Mouse (Mus musculus): ENCODE data around the gene Agps.
A peak's percentile ranks its signal among the peaks of the same experiment; 100 is the strongest.

The Agps gene

GRCm38 (mm10) chr2:75830233-75830632 is 1.7 kb upstream of the Agps start:
- no peak for DNase-seq

DNA sequence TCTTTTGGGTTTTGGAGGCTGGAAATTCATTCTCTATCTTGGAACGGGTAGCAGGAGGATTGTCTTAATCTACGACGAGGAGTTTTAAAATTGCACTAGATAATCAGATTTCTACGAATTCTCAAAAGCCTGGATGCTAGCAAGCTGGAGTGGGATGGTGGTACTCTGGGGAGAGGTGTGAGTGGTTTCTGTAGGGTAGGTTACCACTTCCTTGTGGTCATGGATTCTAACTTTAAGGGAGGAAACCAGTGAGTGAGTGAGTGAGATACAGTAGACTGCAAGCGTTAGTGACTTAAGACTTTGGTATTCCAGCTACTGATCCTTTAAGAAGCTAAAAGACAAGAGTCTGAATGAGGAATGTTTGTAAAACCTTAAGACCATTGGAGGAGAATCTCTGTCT is 804 bp downstream of the Agps start:
- DNase-seq, result no peak

DNA sequence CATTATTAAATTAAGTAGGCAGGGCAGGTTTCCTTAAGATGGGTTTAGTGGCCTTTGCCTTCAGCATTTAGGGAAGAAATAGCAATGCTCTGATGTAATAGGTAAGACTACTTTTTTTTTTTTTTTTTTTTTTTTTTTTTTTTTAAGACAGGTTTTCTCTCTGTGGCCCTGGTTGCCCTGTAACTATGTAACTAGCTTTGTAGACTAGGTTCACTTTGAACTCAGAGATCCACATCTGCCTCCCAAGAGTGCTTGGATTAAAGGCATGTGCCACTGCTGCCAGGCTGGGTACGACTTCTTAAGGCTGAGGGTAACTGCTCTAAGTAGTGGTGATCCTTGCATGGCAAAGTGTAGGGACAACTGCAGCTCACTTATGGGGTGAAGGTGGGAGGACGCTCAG is 2.5 kb downstream of the Agps start:
- DNase-seq, result no peak

- no peak for DNase-seq
Measured at GRCm38 (mm10) chr2:75842302-75842701, 10.3 kb downstream of the Agps start.

GRCm38 (mm10) chr2:75847708-75848107 is 15.7 kb downstream of the Agps start:
- no peak for DNase-seq

GRCm38 (mm10) chr2:75852483-75852882 is 20.5 kb downstream of the Agps start:
- DNase-seq, result no peak

DNA sequence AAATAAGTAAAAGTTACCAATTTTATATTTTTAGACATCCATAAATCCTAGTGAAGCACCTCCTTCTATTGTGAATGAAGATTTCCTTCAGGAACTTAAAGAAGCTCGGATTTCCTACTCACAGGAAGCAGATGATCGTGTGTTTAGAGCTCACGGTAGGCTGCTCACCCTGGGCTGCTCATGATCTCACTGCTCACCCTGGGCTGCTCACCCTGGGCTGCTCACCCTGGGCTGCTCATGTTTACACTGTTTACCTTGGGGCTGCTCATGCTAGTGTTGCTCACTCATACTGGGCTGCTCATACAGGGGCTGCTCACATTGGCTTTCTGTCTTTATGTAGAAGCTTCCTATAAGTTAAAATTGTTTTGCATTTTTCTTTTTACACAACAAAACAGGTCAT is 22.2 kb downstream of the Agps start:
- DNase-seq, result no peak

DNA sequence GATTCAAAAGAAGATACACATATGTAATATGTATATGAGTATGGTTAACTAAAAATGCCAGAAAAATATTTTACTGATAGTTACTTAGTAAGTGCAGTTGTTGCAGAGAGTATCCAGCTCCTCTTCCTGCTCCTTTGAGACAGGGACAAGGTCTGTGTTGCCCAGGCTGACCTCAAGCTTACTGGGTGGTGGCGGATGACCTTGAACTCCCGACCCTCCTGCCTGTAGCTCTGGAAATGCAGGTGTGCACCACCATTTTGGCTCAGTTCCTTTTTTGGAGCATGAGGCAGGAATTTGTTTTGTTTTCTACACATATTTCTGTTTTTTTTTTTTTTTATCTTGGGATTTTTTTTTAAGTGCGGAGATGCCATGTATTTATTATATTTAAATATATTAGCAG is 29.1 kb downstream of the Agps start:
- no peak for DNase-seq

- DNase-seq, result no peak
Measured at GRCm38 (mm10) chr2:75869604-75870003, 37.6 kb downstream of the Agps start.

DNA sequence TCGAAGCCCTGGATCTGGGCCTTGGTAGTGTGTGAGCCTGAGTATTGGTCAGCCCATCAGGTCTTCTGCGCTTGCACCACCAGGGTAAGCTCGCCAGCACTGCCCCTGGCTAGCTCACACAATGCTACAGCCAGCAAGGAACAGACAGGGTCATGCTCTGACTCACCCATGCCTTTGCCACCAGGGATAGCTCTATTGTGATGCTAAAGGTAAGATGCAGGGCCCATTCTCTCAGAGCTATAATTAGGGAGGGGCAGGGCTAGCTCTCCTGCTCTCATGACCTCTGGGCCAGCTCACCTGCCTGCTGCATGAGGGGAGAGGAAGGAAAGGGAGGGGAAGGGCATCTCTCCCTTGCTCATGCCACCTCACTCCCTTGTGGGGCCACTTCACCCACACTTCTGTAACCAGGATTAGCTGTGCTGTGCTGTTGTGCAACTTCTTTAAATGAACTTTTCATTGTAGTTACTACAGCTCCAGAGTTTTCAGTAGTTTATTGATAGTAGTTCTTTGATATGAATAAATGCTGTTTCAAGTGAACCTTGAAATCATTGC is 42.1 kb downstream of the Agps start:
- no peak for DNase-seq

DNA sequence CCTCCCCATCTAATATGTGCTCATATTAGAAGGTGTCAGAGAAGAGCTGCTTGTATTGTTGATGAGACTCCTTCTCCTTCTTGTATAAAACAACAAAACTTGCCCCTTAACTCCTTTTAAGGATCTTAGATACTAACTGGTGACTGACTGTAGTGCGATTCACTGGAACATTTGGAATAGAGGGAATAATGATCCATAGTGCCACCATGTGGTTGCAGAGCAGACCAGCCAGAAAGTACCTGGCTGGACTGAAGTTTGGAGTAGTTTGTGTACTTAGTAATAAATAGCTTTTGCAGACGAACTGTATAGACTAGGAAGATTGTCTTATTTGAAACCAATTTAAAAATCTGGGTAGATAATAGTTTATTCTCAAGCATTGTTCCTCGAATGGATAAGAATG is 47.8 kb downstream of the Agps start:
- DNase-seq, result no peak

DNA sequence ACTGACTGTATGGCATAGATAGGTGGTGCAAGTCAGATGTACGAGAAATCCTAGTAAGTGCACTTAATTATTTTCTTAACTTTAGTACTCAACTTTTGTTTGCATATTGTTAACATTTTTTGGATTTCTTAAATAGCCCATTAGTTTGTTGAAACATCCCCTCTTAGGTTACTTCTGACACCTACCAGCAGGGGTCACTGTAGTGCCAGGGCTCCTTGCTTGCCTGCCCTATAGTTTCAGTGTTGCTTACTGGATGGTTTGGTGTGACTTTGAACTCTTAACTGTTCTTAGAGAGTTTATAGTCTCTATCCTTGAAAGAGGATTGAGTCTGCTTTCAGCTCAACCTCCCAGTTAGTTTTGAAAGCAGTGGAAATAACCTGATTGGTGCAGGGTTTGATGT is 51.6 kb downstream of the Agps start:
- DNase-seq, result peak; percentile 23

DNA sequence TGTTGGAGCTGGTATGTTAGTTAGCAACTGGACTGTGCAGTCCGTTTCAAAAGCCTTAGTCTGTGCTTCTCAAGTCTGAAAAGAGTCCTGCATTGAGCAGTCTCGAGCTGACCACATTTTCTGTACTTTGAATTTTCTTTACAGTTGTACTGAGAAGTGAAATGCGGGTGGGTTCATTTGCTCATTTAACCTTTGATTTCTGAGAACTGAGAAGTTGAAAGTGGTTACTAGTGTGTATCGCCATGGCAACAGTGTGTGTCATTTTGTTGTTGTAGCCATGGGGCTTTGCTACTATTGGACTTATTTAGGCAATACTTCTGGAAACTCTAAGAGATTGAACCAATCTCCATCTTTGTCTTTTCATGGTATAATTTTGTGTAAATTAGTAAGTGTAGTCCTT is 60.0 kb downstream of the Agps start:
- no peak for DNase-seq

DNA sequence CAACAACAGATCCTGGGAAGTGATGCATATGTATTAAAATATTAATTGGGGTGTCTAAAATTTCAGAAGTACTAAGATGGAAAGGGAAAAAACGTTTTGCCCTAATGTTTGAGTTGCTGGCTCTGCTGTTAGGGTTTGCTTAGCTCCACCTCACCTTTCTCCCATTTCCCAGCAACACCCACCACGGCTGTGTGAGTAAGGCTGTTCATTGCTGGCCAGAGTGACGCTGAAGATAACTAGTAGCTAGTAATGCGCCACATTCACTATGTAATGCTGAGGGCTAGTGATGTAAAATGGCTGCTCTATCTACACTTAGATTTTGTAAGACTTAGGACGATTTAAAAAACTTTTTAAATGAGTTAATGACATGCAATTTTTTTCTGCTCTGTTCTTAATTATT is 63.7 kb downstream of the Agps start:
- DNase-seq, result no peak

- DNase-seq, result no peak
Measured at GRCm38 (mm10) chr2:75900281-75900680, 68.3 kb downstream of the Agps start.

DNA sequence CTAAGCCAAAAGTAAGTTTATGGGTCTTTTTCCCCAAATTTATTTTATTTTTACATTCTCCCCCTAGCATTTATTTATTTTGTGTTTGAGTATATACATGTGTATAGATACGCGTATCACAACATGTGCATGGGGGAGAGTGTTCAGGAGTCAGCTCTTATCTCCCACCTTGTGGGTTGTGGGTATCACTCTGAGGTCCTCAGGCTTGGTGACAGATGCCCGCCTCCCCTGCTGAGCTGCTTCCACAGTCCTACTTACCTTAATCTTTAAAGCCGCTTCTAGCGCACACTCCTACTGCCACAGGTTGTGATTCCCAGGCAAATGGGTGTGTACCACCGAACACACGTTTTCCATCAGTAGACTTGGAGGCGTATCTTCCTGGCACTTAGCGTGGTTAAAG is 69.9 kb downstream of the Agps start:
- DNase-seq, result no peak

DNA sequence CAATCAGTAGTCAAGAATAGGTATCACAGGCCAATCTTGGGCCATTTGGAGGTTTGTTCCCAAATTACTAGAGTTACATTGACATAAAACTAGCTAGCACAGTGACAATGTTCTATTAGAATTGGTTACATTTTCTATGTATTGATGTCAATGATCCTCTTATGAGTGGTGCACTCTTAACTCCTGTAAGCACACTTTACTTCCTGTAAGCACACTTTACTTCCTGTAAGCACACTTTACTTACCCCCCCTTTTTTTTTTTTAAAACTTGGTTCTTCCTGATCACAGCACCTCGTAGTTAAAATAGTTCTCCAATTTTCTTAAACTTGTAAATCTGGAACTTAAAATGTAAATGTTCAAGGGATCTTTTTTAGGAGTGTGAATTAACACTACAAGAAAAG is 75.2 kb downstream of the Agps start:
- no peak for DNase-seq

- no peak for DNase-seq
Measured at GRCm38 (mm10) chr2:75915040-75915439, 83.1 kb downstream of the Agps start.

DNA sequence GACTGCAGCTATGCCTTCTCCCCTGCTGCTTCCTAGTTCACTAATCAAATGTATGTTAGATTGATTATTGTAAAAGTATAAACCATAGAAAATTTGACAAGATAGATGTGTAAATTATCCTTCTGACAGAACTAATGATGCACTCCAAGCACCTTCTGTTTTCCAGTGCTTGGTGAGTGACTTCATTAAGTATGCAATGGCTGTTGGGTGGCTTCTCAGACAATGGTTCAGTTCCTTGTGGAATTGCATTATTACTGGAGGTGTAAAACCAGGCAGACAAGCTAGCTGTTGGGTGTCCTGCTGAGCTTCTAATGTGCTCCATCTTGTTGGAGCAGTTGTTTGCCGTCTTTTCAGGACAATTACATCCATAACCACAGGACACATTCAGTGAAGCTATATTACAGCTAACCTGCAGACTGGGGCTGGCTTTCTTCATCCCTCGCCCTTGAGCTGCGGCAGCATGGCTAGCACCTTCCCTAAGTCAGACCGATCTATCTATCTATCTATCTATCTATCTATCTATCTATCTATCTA is 91.9 kb downstream of the Agps start:
- DNase-seq, result no peak

DNA sequence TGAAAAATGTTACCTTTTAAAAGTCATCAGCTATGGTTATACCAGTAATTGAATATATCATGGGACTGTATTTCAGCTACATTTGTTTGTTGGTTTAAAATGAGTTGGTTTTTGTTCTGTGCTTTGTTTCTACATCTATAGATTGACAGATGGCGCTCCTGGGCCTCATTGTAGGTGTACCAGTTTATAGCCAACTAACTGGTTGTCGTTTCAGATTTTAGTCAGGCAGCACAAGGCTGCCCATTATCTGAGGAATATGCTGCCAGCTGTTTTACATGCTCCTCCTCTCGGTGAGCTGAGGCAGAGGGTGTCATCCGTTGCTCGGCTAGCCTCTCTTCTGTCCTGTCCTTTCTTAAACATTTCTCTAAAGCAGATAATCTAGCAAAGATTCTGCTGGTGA is 94.1 kb downstream of the Agps start:
- no peak for DNase-seq

DNA sequence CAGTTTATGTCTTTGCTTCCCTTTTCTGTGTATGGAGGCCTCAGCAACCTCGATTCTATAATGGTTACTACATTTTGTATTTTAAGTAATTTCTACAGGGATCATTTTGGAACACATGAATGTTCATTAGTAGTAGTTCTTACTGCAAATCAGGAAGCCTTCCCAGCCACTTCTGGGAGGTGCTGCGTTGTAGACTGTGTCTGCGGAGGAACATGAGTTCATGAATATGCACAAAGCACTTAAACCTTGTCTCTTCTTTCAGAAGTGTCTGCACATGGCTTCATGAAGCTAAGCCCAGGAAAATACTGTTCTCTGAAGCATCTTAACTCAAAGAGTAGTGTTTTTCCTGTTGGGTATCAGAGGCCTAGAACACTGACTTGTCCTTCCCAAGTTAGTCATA is 96.0 kb downstream of the Agps start:
- DNase-seq, result no peak

GRCm38 (mm10) chr2:75929141-75929540 is 97.2 kb downstream of the Agps start:
- no peak for DNase-seq

DNA sequence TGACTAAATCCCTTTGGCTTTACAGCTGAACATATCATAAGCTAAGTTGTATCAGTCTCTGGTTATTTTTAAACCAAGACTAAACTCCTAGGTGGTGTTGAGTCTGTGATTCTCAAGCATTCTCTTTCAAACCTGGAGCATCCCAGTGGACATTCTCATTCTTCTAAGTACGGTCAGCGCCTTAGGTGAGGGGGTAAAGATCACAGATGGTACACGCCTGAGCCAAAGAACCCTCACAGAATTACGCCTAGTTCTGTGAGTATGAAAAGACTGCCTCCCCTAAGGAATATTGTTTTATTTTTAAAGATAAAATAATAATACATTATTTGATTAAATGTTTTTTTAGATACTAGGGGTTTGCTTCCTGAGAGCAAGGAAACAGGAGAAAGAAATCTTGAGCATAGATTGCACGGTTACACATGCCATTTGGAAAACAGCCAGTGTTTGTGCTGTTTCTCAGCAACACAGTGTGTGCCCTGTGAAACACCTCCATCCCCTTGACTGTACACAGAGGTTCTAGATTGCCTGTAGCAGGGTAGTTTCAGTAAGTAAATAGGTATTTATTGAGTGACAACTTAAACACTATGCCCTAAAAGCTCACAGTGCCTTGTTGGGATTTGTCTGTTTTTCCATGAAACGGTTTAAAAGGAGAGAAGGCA is 97.9 kb downstream of the Agps start:
- DNase-seq, result no peak

DNA sequence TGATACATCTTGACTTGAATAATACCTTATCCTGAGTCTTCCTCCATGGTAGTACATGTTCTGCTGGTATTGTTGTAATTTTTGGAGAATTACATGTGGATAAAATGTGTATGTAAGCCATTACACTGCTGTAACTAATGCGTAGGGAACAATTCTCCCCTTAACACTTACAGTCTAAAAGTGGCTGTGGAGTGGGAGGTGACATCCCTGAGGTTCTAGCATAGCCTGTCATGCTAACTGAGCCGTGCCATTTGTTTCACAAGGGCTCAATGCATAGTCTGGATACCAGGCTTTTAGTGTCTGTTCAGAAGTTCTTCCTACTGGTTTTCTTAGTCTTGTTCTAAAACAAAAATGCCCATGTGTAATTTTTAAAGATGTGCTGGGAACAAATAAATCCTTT is 99.0 kb downstream of the Agps start:
- no peak for DNase-seq

GRCm38 (mm10) chr2:75933541-75933940 is 101.6 kb downstream of the Agps start:
- DNase-seq, result no peak
